Mouse (Mus musculus) liver, postnatal 0 days (tissue): Measurements from ENCODE around the gene B4galt3.

ENCODE experiments used
- CTCF ChIP-seq: sonication (generic); IDR thresholded peaks from 2 replicates; pipeline ENCODE4 v1.5.1; 2016; ENCODE audit warnings: antibody characterized with exemption, low read depth
- EP300 ChIP-seq: IDR thresholded peaks from 2 replicates; pipeline ENCODE4 v1.6.1; 2016; ENCODE audit warnings: antibody characterized with exemption, low read depth, mild to moderate bottlenecking

GRCm38 (mm10) chr1:171220871-171221270 is 49.3 kb upstream of the B4galt3 start:
- TF ChIP-seq CTCF (peak; percentile 94), EP300 (no peak)
